Mouse (Mus musculus): ENCODE results near the gene Clcf1. TPM values are rescaled to one million over a fixed set of nuclear protein-coding genes. Genes with fewer than 3 reads are reported as not detected.

The Clcf1 gene
- total and polyA plus RNA-seq, 2 experiments from 2014 or later = 0.38 to 0.41 TPM

DNA sequence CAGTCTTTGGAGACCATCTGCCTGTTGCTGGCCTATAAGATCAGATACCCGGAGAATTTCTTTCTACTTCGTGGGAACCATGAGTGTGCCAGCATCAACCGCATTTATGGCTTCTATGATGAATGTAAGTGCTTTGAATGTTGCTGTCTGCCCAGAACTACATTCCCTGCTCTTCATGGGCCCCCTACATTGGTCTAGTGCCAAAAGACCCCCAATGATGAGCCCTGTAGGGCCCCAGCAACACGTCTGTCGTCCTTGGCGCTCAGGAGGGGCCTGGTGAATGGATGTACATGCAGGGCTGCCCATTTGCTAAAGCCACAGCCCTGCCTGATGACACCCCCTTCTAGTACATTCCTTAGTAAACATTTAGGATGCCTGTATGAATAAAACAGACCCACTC is 20.9 kb upstream of the Clcf1 start:
- H3K27ac ChIP-seq (ENCODE audit: low read depth, low read length) = peak overlapping the region; percentile 94; the same call in 1 of the 2 replicates
- no peak for TF ChIP-seq CTCF (IDR thresholded peaks at IDR 0.05; ENCODE audit: low read depth)
- DNase-seq = no peak

DNA sequence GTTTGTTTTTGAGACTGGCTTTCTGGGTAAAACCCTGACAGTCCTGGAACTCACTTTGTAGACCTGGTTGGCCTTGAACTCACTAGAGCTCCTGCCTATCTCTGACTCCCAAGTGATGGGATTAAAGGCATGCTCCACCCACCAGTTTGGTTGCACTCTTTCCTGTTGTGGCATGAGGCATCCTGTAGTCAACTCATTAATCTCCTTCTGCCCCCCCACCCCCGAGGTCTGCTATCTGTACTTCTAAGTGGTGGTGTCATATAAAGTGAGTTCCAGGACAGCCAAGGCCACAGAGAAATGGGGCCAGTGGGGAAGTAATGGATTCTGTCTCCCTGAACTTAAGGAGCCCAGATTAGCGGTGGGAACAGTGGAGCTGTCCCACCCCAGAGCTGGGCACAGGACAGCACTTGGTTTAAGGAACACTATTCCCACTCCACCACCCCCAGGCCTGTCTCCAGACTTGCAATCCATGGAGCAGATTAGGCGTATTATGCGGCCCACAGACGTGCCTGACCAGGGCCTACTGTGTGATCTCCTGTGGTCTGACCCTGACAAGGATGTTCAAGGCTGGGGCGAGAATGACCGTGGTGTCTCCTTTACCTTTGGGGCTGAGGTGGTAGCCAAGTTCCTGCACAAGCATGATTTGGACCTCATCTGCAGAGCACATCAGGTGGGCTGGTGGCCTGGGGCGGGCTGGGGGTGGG is 19.9 kb upstream of the Clcf1 start:
- Histone ChIP-seq H3K27me3 (ENCODE audit: insufficient read depth, low read length) (no peaks in the 10 kb centered on the region), H3K27ac (ENCODE audit: low read depth, low read length) (no peak overlapping the region), H3K9me3 (ENCODE audit: low read length) (no peaks in the 10 kb centered on the region), H3K9ac (no peak overlapping the region), H3K4me1 (ENCODE audit: insufficient read depth) (peaks cover 11% of the 10 kb centered on the region; the same call in 1 of the 2 replicates), H3K4me2 (ENCODE audit: low read depth) (no peak overlapping the region), H3K4me3 (ENCODE audit: low read depth, low read length) (no peak overlapping the region), H3K36me3 (ENCODE audit: insufficient read depth) (peaks cover 50% of the 10 kb centered on the region)
- DNase-seq (no peak), ATAC-seq (no peak)
- WGBS = 89% methylated on average over 8 of the region's 8 CpGs
- no peak for TF ChIP-seq CTCF (IDR thresholded peaks at IDR 0.05; ENCODE audit: low read depth)

More for the DNA sequence above, 20.9 kb upstream of the Clcf1 start:
- ATAC-seq = no peak
- H3K9me3 ChIP-seq (ENCODE audit: low read length) = no peaks in the 10 kb centered on the region
- WGBS = 47% methylated on average over 6 of the region's 6 CpGs
- peaks cover 11% of the 10 kb centered on the region; the same call in 1 of the 2 replicates for H3K4me1 ChIP-seq (ENCODE audit: insufficient read depth)
- H3K4me3 ChIP-seq (ENCODE audit: low read depth, low read length) = peak overlapping the region; percentile 95
- H3K9ac ChIP-seq = peak overlapping the region; percentile 95
- H3K4me2 ChIP-seq (ENCODE audit: low read depth) = peak overlapping the region; percentile 88
- H3K27me3 ChIP-seq (ENCODE audit: insufficient read depth, low read length) = no peaks in the 10 kb centered on the region
- peaks cover 49% of the 10 kb centered on the region for H3K36me3 ChIP-seq (ENCODE audit: insufficient read depth)

DNA sequence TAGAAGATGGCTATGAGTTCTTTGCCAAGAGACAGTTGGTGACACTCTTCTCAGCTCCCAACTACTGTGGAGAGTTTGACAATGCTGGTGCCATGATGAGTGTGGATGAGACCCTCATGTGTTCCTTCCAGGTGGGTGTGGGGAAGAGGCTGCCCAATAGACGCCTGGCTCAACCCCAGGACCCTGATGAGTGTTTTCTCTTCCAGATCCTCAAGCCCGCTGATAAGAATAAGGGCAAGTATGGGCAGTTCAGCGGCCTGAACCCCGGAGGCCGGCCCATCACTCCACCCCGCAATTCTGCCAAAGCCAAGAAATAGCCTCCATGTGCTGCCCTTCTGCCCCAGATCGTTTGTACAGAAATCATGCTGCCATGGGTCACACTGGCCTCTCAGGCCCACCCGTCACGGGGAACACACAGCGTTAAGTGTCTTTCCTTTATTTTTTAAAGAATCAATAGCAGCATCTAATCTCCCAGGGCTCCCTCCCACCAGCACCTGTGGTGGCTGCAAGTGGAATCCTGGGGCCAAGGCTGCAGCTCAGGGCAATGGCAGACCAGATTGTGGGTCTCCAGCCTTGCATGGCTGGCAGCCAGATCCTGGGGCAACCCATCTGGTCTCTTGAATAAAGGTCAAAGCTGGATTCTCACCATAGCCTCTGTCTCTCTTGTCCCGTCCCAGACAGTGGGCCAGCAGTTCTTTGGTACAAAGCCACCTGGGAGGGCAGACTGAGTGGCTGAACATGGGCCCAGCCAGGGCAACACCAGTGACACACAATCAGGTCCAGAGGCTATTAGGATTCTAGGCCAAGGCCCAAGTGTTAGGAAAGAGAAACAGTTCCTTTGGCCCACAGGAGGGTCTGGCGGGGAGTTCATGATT is 19.0 kb upstream of the Clcf1 start:
- no peak overlapping the region for H3K9ac ChIP-seq
- TF ChIP-seq CTCF (IDR thresholded peaks at IDR 0.05; ENCODE audit: low read depth) = no peak
- H3K4me3 ChIP-seq (ENCODE audit: low read depth, low read length) = no peak overlapping the region
- no peak for ATAC-seq
- no peak overlapping the region for H3K4me2 ChIP-seq (ENCODE audit: low read depth)
- H3K36me3 ChIP-seq (ENCODE audit: insufficient read depth) = peaks cover 50% of the 10 kb centered on the region
- no peaks in the 10 kb centered on the region for H3K9me3 ChIP-seq (ENCODE audit: low read length)
- H3K4me1 ChIP-seq (ENCODE audit: insufficient read depth) = peaks cover 11% of the 10 kb centered on the region; the same call in 1 of the 2 replicates
- no peak for DNase-seq
- WGBS = 66% methylated on average over 12 of the region's 12 CpGs
- H3K27me3 ChIP-seq (ENCODE audit: insufficient read depth, low read length) = no peaks in the 10 kb centered on the region
- H3K27ac ChIP-seq (ENCODE audit: low read depth, low read length) = no peak overlapping the region

GRCm38 (mm10) chr19:4196048-4196447 is 18.0 kb upstream of the Clcf1 start:
- no peak overlapping the region for H3K4me2 ChIP-seq (ENCODE audit: low read depth)
- peaks cover 17% of the 10 kb centered on the region; the same call in 1 of the 2 replicates for H3K4me1 ChIP-seq (ENCODE audit: insufficient read depth)
- ATAC-seq (no peak), DNase-seq (no peak)
- no peak overlapping the region for H3K9ac ChIP-seq
- peaks cover 50% of the 10 kb centered on the region for H3K36me3 ChIP-seq (ENCODE audit: insufficient read depth)
- H3K27ac ChIP-seq (ENCODE audit: low read depth, low read length) = 0 out of 2 replicates have a peak overlapping the region, but pooled peaks have one; percentile 21
- no peak overlapping the region for H3K4me3 ChIP-seq (ENCODE audit: low read depth, low read length)
- WGBS = 64% methylated on average over 2 of the region's 2 CpGs
- TF ChIP-seq CTCF (IDR thresholded peaks at IDR 0.05; ENCODE audit: low read depth) = no peak
- no peaks in the 10 kb centered on the region for H3K27me3 ChIP-seq (ENCODE audit: insufficient read depth, low read length)
- no peaks in the 10 kb centered on the region for H3K9me3 ChIP-seq (ENCODE audit: low read length)

DNA sequence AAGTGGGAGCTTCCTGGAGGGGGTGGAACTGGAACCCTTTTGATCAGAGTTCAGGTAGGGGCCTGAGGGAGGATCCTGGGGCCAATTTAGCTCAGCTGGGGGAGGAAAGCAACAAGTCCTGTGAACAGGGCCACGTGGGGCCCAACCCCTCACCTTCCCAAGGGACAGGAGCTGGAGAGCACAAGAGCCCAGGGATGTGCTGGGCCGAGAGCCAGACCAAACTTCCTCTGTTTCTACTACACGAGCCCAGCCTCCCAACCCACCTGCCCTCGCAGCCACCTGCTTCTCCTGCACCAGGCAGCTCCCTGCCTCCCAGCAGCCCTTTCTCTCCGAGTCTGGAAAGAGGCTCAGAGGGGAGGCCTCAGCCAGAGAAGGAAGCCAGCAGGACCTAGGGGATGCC is 17.5 kb upstream of the Clcf1 start:
- Histone ChIP-seq H3K4me3 (ENCODE audit: low read depth, low read length) (no peak overlapping the region), H3K27ac (ENCODE audit: low read depth, low read length) (no peak overlapping the region), H3K27me3 (ENCODE audit: insufficient read depth, low read length) (no peaks in the 10 kb centered on the region), H3K9ac (no peak overlapping the region), H3K4me1 (ENCODE audit: insufficient read depth) (peaks cover 20% of the 10 kb centered on the region; the same call in 1 of the 2 replicates), H3K9me3 (ENCODE audit: low read length) (no peaks in the 10 kb centered on the region), H3K36me3 (ENCODE audit: insufficient read depth) (peaks cover 50% of the 10 kb centered on the region), H3K4me2 (ENCODE audit: low read depth) (no peak overlapping the region)
- ATAC-seq (no peak), DNase-seq (no peak)
- WGBS = 59% methylated on average over 5 of the region's 5 CpGs
- no peak for TF ChIP-seq CTCF (IDR thresholded peaks at IDR 0.05; ENCODE audit: low read depth)

GRCm38 (mm10) chr19:4197180-4197579 is 16.9 kb upstream of the Clcf1 start:
- peaks cover 50% of the 10 kb centered on the region for H3K36me3 ChIP-seq (ENCODE audit: insufficient read depth)
- ATAC-seq = no peak

More at GRCm38 (mm10) chr19:4197180-4197579, 16.9 kb upstream of the Clcf1 start:
- no peak overlapping the region for H3K9ac ChIP-seq
- H3K4me2 ChIP-seq (ENCODE audit: low read depth) = no peak overlapping the region
- peaks cover 23% of the 10 kb centered on the region; the same call in 1 of the 2 replicates for H3K4me1 ChIP-seq (ENCODE audit: insufficient read depth)
- no peak overlapping the region for H3K27ac ChIP-seq (ENCODE audit: low read depth, low read length)
- H3K4me3 ChIP-seq (ENCODE audit: low read depth, low read length) = no peak overlapping the region
- H3K9me3 ChIP-seq (ENCODE audit: low read length) = no peaks in the 10 kb centered on the region
- WGBS = 70% methylated on average over 3 of the region's 3 CpGs
- TF ChIP-seq CTCF (IDR thresholded peaks at IDR 0.05; ENCODE audit: low read depth) = no peak
- H3K27me3 ChIP-seq (ENCODE audit: insufficient read depth, low read length) = no peaks in the 10 kb centered on the region
- no peak for DNase-seq

All from forebrain, postnatal 0 days (tissue).